Mouse (Mus musculus) effector memory CD4-positive, alpha-beta T cell, adult 7 months (primary cell): ENCODE data around the gene Fbxl12. TPM values are rescaled to one million over a fixed set of nuclear protein-coding genes. Genes with fewer than 3 reads are reported as not detected.

Experiments
- polyA plus RNA-seq: library from polyadenylated mRNA; unstranded; fragments of 100-300 nt; shearing (Covaris generic); gene quantifications from one replicate; pipeline ENCODE4 v1.2.1, GENCODE M21; 2017

The Fbxl12 gene
- 91.4 TPM for polyA plus RNA-seq

DNA sequence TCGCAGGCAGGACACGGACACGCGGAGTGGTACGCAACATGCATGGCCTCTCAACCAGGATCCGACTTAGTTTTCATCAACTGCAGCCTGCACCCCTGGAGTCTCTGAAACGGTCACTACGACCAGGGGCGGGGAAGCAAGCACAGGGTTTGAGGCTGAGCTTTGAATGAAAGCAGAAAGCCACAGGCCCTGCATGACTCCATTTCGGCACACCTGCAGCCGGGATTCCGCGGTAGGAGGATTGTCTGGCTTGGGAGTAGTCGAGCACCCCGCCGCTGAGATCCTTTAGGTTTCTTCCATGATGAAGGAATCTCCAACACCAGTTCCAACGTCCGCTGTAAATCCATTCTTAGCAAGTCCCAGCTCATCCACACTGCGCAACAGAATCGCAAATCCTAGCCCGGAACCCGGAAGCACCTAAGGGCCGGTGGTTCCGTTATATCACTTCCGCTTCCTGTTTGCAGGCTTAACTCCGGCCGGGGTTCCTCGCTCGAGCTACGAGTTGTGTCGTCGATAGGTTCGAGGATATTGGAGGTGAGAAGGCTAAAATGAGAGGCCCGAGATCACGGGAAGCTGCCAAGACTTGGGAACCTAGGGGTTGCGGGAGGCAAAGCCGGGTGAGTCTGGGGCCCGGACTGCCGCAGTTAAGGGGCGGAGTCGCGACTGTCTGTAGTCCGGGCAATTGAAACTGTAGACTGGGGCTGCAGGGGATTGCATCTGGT, at the start of gene Fbxl12:
Fbxl12 (minus strand) TSS at position 408 of the 722 bp plus-strand sequence.

GRCm38 (mm10) chr9:20651602-20652259, 7.2 kb upstream of the Fbxl12 start, which contains the start of gene Pin1:
TSS of gene Pin1 (plus strand) at chr9:20652095.

DNA sequence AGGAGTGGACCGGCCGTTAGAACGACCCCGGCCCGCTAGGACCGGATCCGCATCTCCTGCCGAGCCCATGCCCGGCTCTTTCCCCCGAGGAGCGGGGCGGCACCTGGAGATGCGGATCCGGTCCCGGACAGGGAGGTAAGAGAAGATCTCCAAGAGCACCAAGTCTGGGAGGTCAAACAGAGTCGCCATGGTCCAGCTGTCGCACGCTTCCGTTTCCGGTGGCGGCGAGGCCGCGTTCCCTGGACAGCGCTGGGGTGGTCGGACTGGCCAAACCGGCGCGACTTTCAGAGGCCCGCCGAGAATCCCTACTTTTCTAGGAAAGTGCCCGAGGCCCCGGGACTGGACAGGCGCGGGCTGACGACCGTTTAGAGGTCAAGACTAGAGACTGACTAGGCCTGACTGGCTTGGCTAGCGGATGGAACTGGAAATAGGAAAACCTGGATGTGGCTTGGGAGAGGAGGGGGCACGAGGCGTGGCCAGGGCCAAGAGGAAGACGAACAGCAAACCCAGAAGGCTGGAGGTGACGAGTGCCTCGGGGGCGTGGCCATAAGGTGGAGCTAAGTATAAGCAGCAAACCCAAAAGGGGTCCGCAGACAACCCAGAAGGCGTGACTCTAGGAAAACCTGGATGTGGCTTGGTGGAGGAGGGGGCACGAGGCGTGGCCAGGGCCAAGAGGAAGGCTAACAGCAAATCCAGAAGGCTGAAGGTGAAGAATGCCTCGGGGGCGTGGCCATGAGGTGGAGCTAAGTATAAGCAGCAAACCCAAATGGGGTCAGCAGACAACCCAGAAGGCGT, 2.3 kb downstream of the Fbxl12 start, which contains the start of gene Ubl5:
Ubl5 (plus strand) TSS at position 778 of the 795 bp plus-strand sequence.

GRCm38 (mm10) chr9:20581175-20581634, 63.4 kb downstream of the Fbxl12 start, which contains the start of gene Zfp846:
TSS of gene Zfp846 (plus strand) at chr9:20581291.

Other genes starting within 250 kb of the Fbxl12 start
- gene Zfp26, start 184.6 kb downstream of the Fbxl12 start, polyA plus RNA-seq: 21.9 TPM
- 9.5 TPM for gene Zfp426, start 152.0 kb downstream of the Fbxl12 start, polyA plus RNA-seq
- gene Zfp266, start 123.3 kb downstream of the Fbxl12 start, polyA plus RNA-seq: 26.7 TPM
- gene Zfp846, start 63.5 kb downstream of the Fbxl12 start, polyA plus RNA-seq: 8.0 TPM
- gene Ubl5, start 1.9 kb downstream of the Fbxl12 start, polyA plus RNA-seq: 437 TPM
- 17.8 TPM for gene Pin1, start 7.3 kb upstream of the Fbxl12 start, polyA plus RNA-seq
- gene Olfm2, start 101.6 kb upstream of the Fbxl12 start, polyA plus RNA-seq: 0.27 TPM
- gene Col5a3, start 170.3 kb upstream of the Fbxl12 start, polyA plus RNA-seq: not detected
- gene Rdh8, start 173.7 kb upstream of the Fbxl12 start, polyA plus RNA-seq: not detected
- gene A230050P20Rik, start 223.9 kb upstream of the Fbxl12 start, polyA plus RNA-seq: 33.1 TPM
- gene Angptl6, start 235.0 kb upstream of the Fbxl12 start, polyA plus RNA-seq: 1.1 TPM
- 97.3 TPM for gene Ppan, start 243.4 kb upstream of the Fbxl12 start, polyA plus RNA-seq